Mouse (Mus musculus) heart, postnatal 0 days (tissue): ENCODE measurements around the gene Tcerg1l.

ENCODE experiments used
- CTCF ChIP-seq: IDR thresholded peaks from 2 replicates; pipeline ENCODE4 v1.5.1; 2016; ENCODE audit warnings: antibody characterized with exemption, control low read depth, low read depth
- EP300 ChIP-seq: IDR thresholded peaks from 2 replicates; pipeline ENCODE4 v1.6.1; 2016; ENCODE audit warnings: antibody characterized with exemption, low read depth

DNA sequence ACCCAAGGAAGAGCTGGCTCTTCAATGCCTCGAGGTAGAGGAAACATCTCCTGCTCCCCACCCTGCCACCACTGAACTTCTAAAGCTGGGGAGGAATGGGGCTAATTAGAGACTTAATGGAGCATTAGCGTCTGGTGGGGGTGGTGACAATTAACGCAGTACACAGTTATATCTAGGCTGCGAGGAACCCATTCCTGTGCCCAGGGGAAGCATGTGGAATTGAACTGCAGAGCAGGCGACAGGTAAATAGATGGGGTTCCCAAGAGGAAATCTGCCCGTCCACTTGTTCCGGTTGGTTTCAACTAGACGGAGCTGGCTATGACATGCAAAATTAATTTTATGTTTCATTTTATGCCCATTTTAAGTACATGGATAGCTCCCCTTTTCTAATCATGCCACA, 128.1 kb downstream of the Tcerg1l start:
- no peak for TF ChIP-seq CTCF
- no peak for TF ChIP-seq EP300
